Mouse (Mus musculus) CH12.LX (cell line): Measurements from ENCODE around the gene Tmem262. TPM values are rescaled to one million over a fixed set of nuclear protein-coding genes. Genes with fewer than 3 reads are reported as not detected.

Experiments used
- DNase-seq: peaks from one replicate; pipeline ENCODE4 v3.0.0-alpha.2; 2013; ENCODE audit errors: extremely low read depth
- H3K27ac ChIP-seq: 2 replicates; pipeline ENCODE4 v1.5.1; 2012; ENCODE audit warnings: low read depth, mild to moderate bottlenecking, control low read depth, moderate library complexity; ENCODE audit not compliant: insufficient read depth
- H3K27me3 ChIP-seq: replicated peaks from 2 replicates; pipeline ENCODE3; 2012; ENCODE audit warnings: inconsistent platforms
- H3K36me3 ChIP-seq, 2 experiments: replicated peaks in 1 of 2; 2 replicates each; pipeline versions ENCODE3 to v1.6.1; 2012; ENCODE audit warnings: inconsistent platforms in 1 of 2, low read length in 1 of 2, mild to moderate bottlenecking in 1 of 2, mixed read lengths in 1 of 2, moderate library complexity in 1 of 2; ENCODE audit not compliant: control insufficient read depth in 1 of 2, insufficient read depth in 1 of 2
- H3K4me1 ChIP-seq, 2 experiments: 2 replicates each; pipeline ENCODE4 v1.6.1; 2012; ENCODE audit warnings: inconsistent platforms in 1 of 2, moderate library complexity in 1 of 2; ENCODE audit not compliant: insufficient read depth in 2 of 2, control insufficient read depth in 1 of 2
- H3K4me2 ChIP-seq: 2 replicates; pipeline ENCODE4 v1.6.1; 2012; ENCODE audit warnings: low read depth, mild to moderate bottlenecking, control low read depth; ENCODE audit not compliant: poor library complexity, insufficient read depth, severe bottlenecking
- H3K4me3 ChIP-seq, 3 experiments: fragments of 150-350 bp in 1 of 3; sonication (generic) in 1 of 3; replicated peaks in 1 of 3; 2 replicates each; pipeline versions ENCODE3 to v1.5.1; 2011 to 2012; ENCODE audit warnings: low read depth in 2 of 3, low read length in 2 of 3, mild to moderate bottlenecking in 2 of 3, moderate library complexity in 2 of 3, control low read depth in 1 of 3, improper control_type of control experiment in 1 of 3, inconsistent platforms in 1 of 3, mixed read lengths in 1 of 3; ENCODE audit not compliant: poor library complexity in 1 of 3
- H3K79me2 ChIP-seq: replicated peaks from 2 replicates; pipeline ENCODE4 v1.6.1; 2012; ENCODE audit warnings: mild to moderate bottlenecking, moderate library complexity; ENCODE audit not compliant: control insufficient read depth, poor library complexity, insufficient read depth, severe bottlenecking; ENCODE audit errors: extremely low read depth
- H3K9ac ChIP-seq: 2 replicates; pipeline ENCODE4 v1.6.1; 2012; ENCODE audit warnings: low read depth, mild to moderate bottlenecking, control low read depth, moderate library complexity; ENCODE audit not compliant: insufficient read depth
- H3K9me3 ChIP-seq: replicated peaks from 2 replicates; pipeline ENCODE3; 2012; ENCODE audit warnings: low read length, inconsistent platforms, mixed read lengths
- CTCF ChIP-seq, 2 experiments: IDR thresholded peaks in 1 of 2; conservative IDR thresholded peaks in 1 of 2; 2 replicates each; pipeline ENCODE4 v1.5.1; 2011 to 2012; ENCODE audit warnings: low read depth in 2 of 2, low read length in 2 of 2, improper control_type of control experiment in 1 of 2, inconsistent platforms in 1 of 2, mild to moderate bottlenecking in 1 of 2, moderate library complexity in 1 of 2
- IRF4 ChIP-seq: IDR thresholded peaks from 2 replicates; pipeline ENCODE4 v1.6.1; 2014; ENCODE audit warnings: low read depth, mild to moderate bottlenecking, inconsistent platforms, low read length, improper control_type of control experiment
- JUND ChIP-seq: conservative IDR thresholded peaks from 2 replicates; pipeline ENCODE4 v1.6.1; 2011; ENCODE audit warnings: low read depth, low read length, improper control_type of control experiment
- MAFK ChIP-seq: IDR thresholded peaks from 2 replicates; pipeline ENCODE4 v1.6.1; 2011; ENCODE audit warnings: low read length, improper control_type of control experiment; ENCODE audit not compliant: insufficient replicate concordance
- PAX5 ChIP-seq: IDR thresholded peaks from 2 replicates; pipeline ENCODE4 v1.6.1; 2012; ENCODE audit warnings: low read length, inconsistent platforms, mixed read lengths
- SMC3 ChIP-seq: IDR thresholded peaks from 2 replicates; pipeline ENCODE4 v1.6.1; 2011; ENCODE audit warnings: low read depth, low read length, improper control_type of control experiment
- ZKSCAN1 ChIP-seq: IDR thresholded peaks from 2 replicates; pipeline ENCODE4 v1.6.1; 2012; ENCODE audit warnings: low read depth, inconsistent platforms, low read length, improper control_type of control experiment, borderline replicate concordance
- dilution Hi-C: fragments of 300-500 bp; cut with MboI; formaldehyde crosslinking; loops from 2 replicates; pipeline ENCODE4 v1.14.3; 2020; ENCODE audit warnings: low sequenced_read_pairs; ENCODE audit not compliant: extremely low pct_unique_long_range_greater_than_20kb, extremely low pct_ligation_motif_present
- in situ Hi-C: fragments of 300-500 bp; cut with MboI; formaldehyde crosslinking; loops from 3 replicates; pipeline ENCODE4 v1.14.3; 2019; ENCODE audit warnings: low sequenced_read_pairs, low pct_ligation_motif_present, low pct_unique_long_range_greater_than_20kb, mixed read lengths
- polyA plus RNA-seq: library from polyadenylated mRNA; unstranded; fragments of >175 nt; gene quantifications from 2 replicates; pipeline ENCODE4 v1.2.1, GENCODE M21; 2012; ENCODE audit warnings: low read depth; ENCODE audit not compliant: insufficient read length
- total RNA-seq, 2 experiments: library from RNA; depleted of rRNA; stranded (reverse); fragments of 300-350 nt in 1 of 2; fragments of >200 nt in 1 of 2; gene quantifications; 2 replicates each; pipeline ENCODE4 v1.2.3; 2012 to 2014

Tmem262 gene
- total and polyA plus RNA-seq, 3 experiments, result not detected

GRCm38 (mm10) chr19:6068951-6069350 lies 10.9 kb upstream of the Tmem262 start:
- H3K27ac ChIP-seq, result no peak overlapping the region
- dilution Hi-C loops, result no loop called here
- H3K9ac ChIP-seq, result no peak overlapping the region
- in situ Hi-C loops, result loop anchor here (10.0 kb wide), 1 partner anchor 104 kb away; the partner anchor contains the start of gene Pola2
- no peak overlapping the region for H3K4me2 ChIP-seq
- H3K27me3 ChIP-seq, result no peaks in the 10 kb centered on the region
- no peak for DNase-seq
- H3K79me2 ChIP-seq, result 0 out of 2 replicates have a peak, but pooled peaks cover 3% of the 10 kb centered on the region
- H3K36me3 ChIP-seq, result peaks cover 44 to 58% of the 10 kb centered on the region in 2 experiments
- H3K4me3 ChIP-seq, result no peak overlapping the region
- TF ChIP-seq IRF4 (no peak), CTCF (conservative IDR thresholded peaks at IDR 0.05 in 1 of 2, IDR thresholded peaks at IDR 0.05 in 1 of 2; ENCODE audit: low read depth in 2 of 2, low read length in 2 of 2) (peak in 1 of 2 experiments; percentile 29; a peak in 2 of 4 replicates), JUND (no peak), MAFK (no peak)
- TF ChIP-seq, all 38 proteins: peak for 1
- H3K9me3 ChIP-seq, result no peaks in the 10 kb centered on the region
- H3K4me1 ChIP-seq, result peaks cover 8 to 25% of the 10 kb centered on the region in 2 experiments

GRCm38 (mm10) chr19:6069851-6070250 lies 10.0 kb upstream of the Tmem262 start:
- peaks cover 8 to 25% of the 10 kb centered on the region in 2 experiments for H3K4me1 ChIP-seq
- peaks cover 47 to 65% of the 10 kb centered on the region in 2 experiments for H3K36me3 ChIP-seq
- in situ Hi-C loops (loop anchor here (10.0 kb wide), 1 partner anchor 105 kb away; the partner anchor contains the start of gene Pola2), dilution Hi-C loops (no loop called here)
- H3K4me3 ChIP-seq, result no peak overlapping the region
- H3K9me3 ChIP-seq, result no peaks in the 10 kb centered on the region
- no peak overlapping the region for H3K9ac ChIP-seq
- no peak for DNase-seq
- no peak overlapping the region for H3K27ac ChIP-seq
- TF ChIP-seq SMC3, result no peak
- 0 out of 2 replicates have a peak, but pooled peaks cover 5% of the 10 kb centered on the region for H3K79me2 ChIP-seq
- H3K27me3 ChIP-seq, result no peaks in the 10 kb centered on the region
- H3K4me2 ChIP-seq, result no peak overlapping the region

DNA sequence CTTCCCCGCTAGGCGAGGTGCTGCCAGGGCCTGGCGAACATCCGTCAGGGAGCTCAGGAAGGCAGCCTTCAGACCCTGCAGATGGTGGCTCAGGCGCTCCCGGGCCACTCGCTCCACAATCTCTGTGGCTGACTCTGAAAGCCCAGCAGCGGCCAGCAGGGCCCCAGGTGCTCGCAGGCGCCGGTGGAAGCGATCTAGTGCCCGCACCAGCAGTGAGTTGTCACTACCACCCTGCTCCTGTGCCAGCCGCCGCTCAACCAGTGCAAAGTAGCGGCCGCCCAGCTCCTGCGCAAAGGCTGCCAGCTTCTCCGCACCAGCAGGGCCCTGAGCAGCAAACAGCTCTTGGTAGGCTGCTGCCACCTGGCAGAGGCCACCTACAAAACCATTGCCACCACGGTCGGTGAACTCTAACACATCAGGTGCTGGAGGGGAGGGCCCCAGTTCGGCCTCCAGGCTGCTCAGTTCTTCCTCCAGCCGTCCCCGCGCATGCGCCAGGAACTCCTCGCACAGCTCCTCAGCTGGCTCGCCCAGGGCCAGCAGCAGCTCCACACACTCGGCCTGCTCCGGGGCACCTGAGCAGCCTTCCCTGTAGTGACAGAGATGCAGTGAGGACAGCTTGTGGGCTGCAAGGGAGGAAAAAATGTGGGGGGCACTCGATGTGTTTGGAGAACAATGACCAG lies 9.1 kb upstream of the Tmem262 start:
- H3K27me3 ChIP-seq, result no peaks in the 10 kb centered on the region
- H3K4me1 ChIP-seq, result peaks cover 8 to 33% of the 10 kb centered on the region in 2 experiments
- peaks cover 11% of the 10 kb centered on the region for H3K79me2 ChIP-seq
- dilution Hi-C loops, result no loop called here
- H3K9me3 ChIP-seq, result no peaks in the 10 kb centered on the region
- no peak overlapping the region for H3K4me3 ChIP-seq
- in situ Hi-C loops, result no loop called here
- TF ChIP-seq PAX5 (no peak), ZKSCAN1 (no peak)
- peaks cover 48 to 73% of the 10 kb centered on the region in 2 experiments for H3K36me3 ChIP-seq
- no peak overlapping the region for H3K9ac ChIP-seq
- no peak overlapping the region for H3K27ac ChIP-seq
- no peak for DNase-seq
- H3K4me2 ChIP-seq, result no peak overlapping the region
